Mouse (Mus musculus) CD4-positive, CD25-positive, alpha-beta regulatory T cell, adult 4 months (primary cell): ENCODE data around the gene Trim24. TPM values are rescaled to one million over a fixed set of nuclear protein-coding genes. Genes with fewer than 3 reads are reported as not detected.

ENCODE experiments used
- polyA plus RNA-seq, 2 experiments: library from polyadenylated mRNA; unstranded; fragments of 100-300 nt; shearing (Covaris generic); gene quantifications; one replicate each; pipeline ENCODE4 v1.2.1; 2017

The Trim24 gene
- polyA plus RNA-seq, 2 experiments from 2014 or later, result 12.0 to 12.9 TPM

Other genes with a start within 250 kb of the Trim24 start
- gene Svopl, start 176.2 kb downstream of the Trim24 start, polyA plus RNA-seq, result under 1 TPM in 1 of 2 experiments, not detected in 1; 0.24 TPM
- gene Tmem213, start 238.4 kb downstream of the Trim24 start, polyA plus RNA-seq, result not detected